Mouse (Mus musculus) heart, postnatal 0 days (tissue): ENCODE measurements around the gene Medag. TPM values are rescaled to one million over a fixed set of nuclear protein-coding genes. Genes with fewer than 3 reads are reported as not detected.
A peak's percentile ranks its signal among the peaks of the same experiment; 100 is the strongest.

Source experiments
- ATAC-seq: fragments of 200-750 bp; cut with Nextera tagmentation; 2 replicates; pipeline ENCODE4 v1.8.0; 2017; ENCODE audit warnings: low read depth, moderate number of reproducible peaks, moderate library complexity; ENCODE audit not compliant: insufficient read depth
- DNase-seq: peaks from one replicate; pipeline ENCODE4 v3.0.0-alpha.2; 2016; ENCODE audit warnings: low spot score
- H3K27ac ChIP-seq: fragments of 300-500 bp; sonication (generic); 2 replicates; pipeline ENCODE4 v1.5.1; 2014; ENCODE audit warnings: low read depth, mild to moderate bottlenecking
- H3K27me3 ChIP-seq: fragments of 300-500 bp; sonication (generic); 2 replicates; pipeline ENCODE4 v1.6.1; 2014; ENCODE audit warnings: low read length, mixed read lengths; ENCODE audit not compliant: control insufficient read depth, insufficient read depth
- H3K36me3 ChIP-seq: fragments of 300-500 bp; sonication (generic); replicated peaks from 2 replicates; pipeline ENCODE4 v1.6.1; 2014; ENCODE audit warnings: low read length, mixed read lengths; ENCODE audit not compliant: control insufficient read depth, insufficient read depth
- H3K4me1 ChIP-seq: fragments of 300-500 bp; sonication (generic); 2 replicates; pipeline ENCODE4 v1.6.1; 2014; ENCODE audit warnings: antibody characterized with exemption; ENCODE audit not compliant: control insufficient read depth, insufficient read depth
- H3K4me2 ChIP-seq: fragments of 300-500 bp; sonication (generic); 2 replicates; pipeline ENCODE4 v1.6.1; 2014; ENCODE audit warnings: low read depth, mild to moderate bottlenecking, low read length, moderate library complexity
- H3K4me3 ChIP-seq: fragments of 300-500 bp; sonication (generic); 2 replicates; pipeline ENCODE4 v1.5.1; 2014; ENCODE audit warnings: low read depth, low read length
- H3K9ac ChIP-seq: fragments of 300-500 bp; sonication (generic); replicated peaks from 2 replicates; pipeline ENCODE4 v1.6.1; 2014; ENCODE audit warnings: low read depth, low read length, mixed read lengths
- H3K9me3 ChIP-seq: fragments of 300-500 bp; sonication (generic); replicated peaks from 2 replicates; pipeline ENCODE4 v1.6.1; 2016; ENCODE audit warnings: low read length; ENCODE audit not compliant: control insufficient read depth
- CTCF ChIP-seq: IDR thresholded peaks from 2 replicates; pipeline ENCODE4 v1.5.1; 2016; ENCODE audit warnings: antibody characterized with exemption, control low read depth, low read depth
- EP300 ChIP-seq: IDR thresholded peaks from 2 replicates; pipeline ENCODE4 v1.6.1; 2016; ENCODE audit warnings: antibody characterized with exemption, low read depth
- WGBS: fragments of 180-500 bp; shearing (Covaris S2); extraction: QIAGEN DNeasy Blood & Tissue Kit; methylation state at CpG from one replicate; pipeline ENCODE4 v1.1.7; 2014; 5-methylcytosine and 5-hydroxymethylcytosine counted together
- polyA plus RNA-seq: library from polyadenylated mRNA; unstranded; fragments of >200 nt; fragmentation: Nextera tagmentation; extraction: Ambion mirVana; gene quantifications from 2 replicates; pipeline ENCODE4 v1.2.1, GENCODE M21; 2015
- total RNA-seq: library from RNA; depleted of rRNA; stranded (reverse); fragments of >200 nt; gene quantifications from 2 replicates; pipeline ENCODE4 v1.2.3, GENCODE M21; 2014; ENCODE audit warnings: low replicate concordance

The Medag gene
- total and polyA plus RNA-seq, 2 experiments from 2014 or later, result 2.0 to 7.7 TPM

DNA sequence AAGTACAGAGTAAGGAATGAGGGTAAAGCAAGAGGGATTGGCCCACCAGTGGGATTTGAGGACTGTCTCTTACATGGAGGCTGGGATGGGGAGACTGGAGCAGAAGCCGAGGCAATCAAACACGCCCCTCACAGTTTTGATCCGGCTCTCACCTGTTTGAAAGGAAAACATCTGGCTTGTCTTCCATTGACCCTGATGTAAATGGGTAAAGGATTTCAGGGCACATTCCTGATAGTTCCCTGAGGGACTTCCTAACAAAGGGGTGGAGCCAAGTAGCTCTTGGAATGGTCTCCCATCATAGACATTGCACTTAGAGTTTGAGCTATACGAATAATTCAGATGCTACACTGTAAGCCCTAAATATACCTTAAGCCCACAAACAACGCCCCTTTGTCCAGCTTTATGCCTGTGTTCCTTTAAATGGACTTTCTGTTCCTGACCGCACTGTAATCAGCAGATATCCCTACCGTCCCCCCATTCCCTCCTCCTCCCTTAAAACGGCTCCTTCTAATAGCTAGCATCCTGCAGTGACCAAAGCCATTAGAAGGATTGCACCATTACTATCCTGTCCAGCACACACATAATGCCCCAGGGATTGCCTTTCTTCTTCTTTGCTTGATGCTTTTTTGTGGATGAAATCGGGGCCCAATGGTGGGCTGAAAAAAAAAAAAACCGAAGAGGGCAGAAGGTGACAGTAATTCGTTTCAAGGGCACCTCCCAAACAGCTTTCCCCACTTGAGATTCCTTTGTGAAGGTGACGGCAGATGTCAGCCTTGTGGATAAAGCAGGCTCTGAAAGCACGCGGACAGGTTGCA, 36.3 kb upstream of the Medag start:
- peak overlapping the region; percentile 28; the same call in 1 of the 2 replicates for H3K4me2 ChIP-seq
- no peak for TF ChIP-seq EP300
- TF ChIP-seq CTCF, result no peak
- peaks cover 26% of the 10 kb centered on the region for H3K4me1 ChIP-seq
- no peak overlapping the region for H3K4me3 ChIP-seq
- 36% methylated on average over 14 of the region's 14 CpGs for WGBS
- H3K9me3 ChIP-seq, result no peaks in the 10 kb centered on the region
- DNase-seq (no peak), ATAC-seq (no peak)
- peak overlapping the region; percentile 61; the same call in 1 of the 2 replicates for H3K27ac ChIP-seq
- H3K27me3 ChIP-seq, result no peaks in the 10 kb centered on the region
- H3K36me3 ChIP-seq, result no peaks in the 10 kb centered on the region
- H3K9ac ChIP-seq, result no peak overlapping the region

- H3K9me3 ChIP-seq, result no peaks in the 10 kb centered on the region
- H3K4me2 ChIP-seq, result peak overlapping the region; percentile 28; the same call in 1 of the 2 replicates
- H3K4me3 ChIP-seq, result no peak overlapping the region
- peak; percentile 86 for DNase-seq
- H3K27me3 ChIP-seq, result no peaks in the 10 kb centered on the region
- H3K4me1 ChIP-seq, result peaks cover 26% of the 10 kb centered on the region
- no peaks in the 10 kb centered on the region for H3K36me3 ChIP-seq
- no peak overlapping the region for H3K9ac ChIP-seq
- TF ChIP-seq CTCF, result peak; percentile 95
- no peak for TF ChIP-seq EP300
- WGBS, result under 1% methylated on average over 8 of the region's 8 CpGs
- ATAC-seq, result peak; percentile 65
- H3K27ac ChIP-seq, result peak overlapping the region; percentile 61; the same call in 1 of the 2 replicates
Observed at GRCm38 (mm10) chr5:149375889-149376212, 35.7 kb upstream of the Medag start.

DNA sequence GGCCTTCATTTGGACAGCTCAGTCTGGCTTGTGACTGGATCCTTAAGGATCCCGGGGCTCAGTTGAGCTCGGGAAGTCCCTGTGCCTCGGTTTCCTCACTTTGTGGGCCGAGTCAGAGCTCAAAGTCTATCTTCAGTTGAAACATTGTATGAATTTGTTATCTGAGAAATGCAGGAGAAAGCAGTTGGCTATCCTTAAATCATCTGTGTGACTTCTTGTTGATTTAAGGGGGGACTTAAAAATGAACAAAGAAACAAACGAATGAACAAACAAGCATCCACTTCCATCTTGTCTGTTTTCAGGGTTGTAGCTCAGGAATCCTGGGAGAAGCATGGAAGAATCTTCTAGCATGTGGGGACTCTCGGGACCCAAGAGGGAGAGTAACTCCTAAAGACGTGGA, 35.2 kb upstream of the Medag start:
- ATAC-seq (no peak), DNase-seq (no peak)
- WGBS, result 69% methylated on average over 7 of the region's 7 CpGs
- TF ChIP-seq EP300, result no peak
- TF ChIP-seq CTCF, result no peak
- Histone ChIP-seq H3K4me3 (no peak overlapping the region), H3K9me3 (no peaks in the 10 kb centered on the region), H3K27me3 (no peaks in the 10 kb centered on the region), H3K4me1 (peaks cover 26% of the 10 kb centered on the region), H3K36me3 (no peaks in the 10 kb centered on the region), H3K27ac (no peak overlapping the region), H3K9ac (no peak overlapping the region), H3K4me2 (no peak overlapping the region)

- Histone ChIP-seq H3K36me3 (no peaks in the 10 kb centered on the region), H3K4me3 (no peak overlapping the region), H3K27me3 (no peaks in the 10 kb centered on the region), H3K9me3 (no peaks in the 10 kb centered on the region), H3K4me1 (peaks cover 26% of the 10 kb centered on the region), H3K9ac (no peak overlapping the region), H3K4me2 (no peak overlapping the region), H3K27ac (no peak overlapping the region; the same call in 1 of the 2 replicates)
- ATAC-seq (no peak), DNase-seq (no peak)
- no peak for TF ChIP-seq CTCF
- TF ChIP-seq EP300, result no peak
- WGBS, result 26% methylated on average over 6 of the region's 6 CpGs
Observed at GRCm38 (mm10) chr5:149377253-149377652, 34.3 kb upstream of the Medag start.

- Histone ChIP-seq H3K27ac (no peak overlapping the region), H3K9me3 (no peaks in the 10 kb centered on the region; the same call in 1 of the 2 replicates), H3K27me3 (no peaks in the 10 kb centered on the region), H3K4me2 (no peak overlapping the region), H3K36me3 (no peaks in the 10 kb centered on the region), H3K4me3 (no peak overlapping the region), H3K9ac (no peak overlapping the region), H3K4me1 (peaks cover 16% of the 10 kb centered on the region)
- ATAC-seq (no peak), DNase-seq (no peak)
- WGBS, result 79% methylated on average over 7 of the region's 7 CpGs
- no peak for TF ChIP-seq CTCF
- no peak for TF ChIP-seq EP300
Observed at GRCm38 (mm10) chr5:149378566-149378965, 33.0 kb upstream of the Medag start.
